ENCODE assay signal across 13 mouse cellular contexts in genomic region chr9:118400520-118400919, GRCm38 (mm10).
"Had no signal": no experiment of that assay in that cellular context is flagged by ENCODE, and none has a peak within 500 bp of the region (broad histone marks: within the 10 kb centered on the region; RNA-seq: fewer than 3 reads in every experiment).

No protein-coding gene starts in this region.

- H3K4me2 ChIP-seq: limb, embryonic 13.5 days; midbrain, embryonic 15.5 days; neural tube, embryonic 13.5 days had no signal

- H3K27me3 ChIP-seq: limb, embryonic 13.5 days; midbrain, embryonic 15.5 days; neural tube, embryonic 13.5 days had no signal

- ATAC-seq: midbrain, embryonic 15.5 days had no signal

- H3K9ac ChIP-seq: limb, embryonic 13.5 days; liver, embryonic 14.5 days; midbrain, embryonic 15.5 days; neural tube, embryonic 13.5 days had no signal

- DNase-seq: kidney, adult 18-20 months; kidney, postnatal 10 days; kidney, postnatal 4 days; lung, adult 18-20 months; retina, postnatal 1 day; right cerebral cortex, postnatal 14 days had no signal

- H3K27ac ChIP-seq: layer of hippocampus, adult 2 months; limb, embryonic 13.5 days; liver, embryonic 14.5 days; midbrain, embryonic 10.5 days; midbrain, embryonic 15.5 days; neural tube, embryonic 13.5 days; stomach, postnatal 0 days had no signal

- H3K4me3 ChIP-seq: layer of hippocampus, adult 2 months; limb, embryonic 13.5 days; midbrain, embryonic 10.5 days; midbrain, embryonic 15.5 days; neural tube, embryonic 13.5 days had no signal

- H3K4me1 ChIP-seq: midbrain, embryonic 10.5 days; midbrain, embryonic 15.5 days; neural tube, embryonic 13.5 days had no signal

- H3K36me3 ChIP-seq: limb, embryonic 13.5 days; midbrain, embryonic 10.5 days; midbrain, embryonic 15.5 days; neural tube, embryonic 13.5 days had no signal

- H3K9me3 ChIP-seq: limb, embryonic 13.5 days; midbrain, embryonic 10.5 days; midbrain, embryonic 15.5 days; neural tube, embryonic 13.5 days had no signal
